17 mouse cellular contexts compared by ENCODE assay signal in the genomic region with DNA sequence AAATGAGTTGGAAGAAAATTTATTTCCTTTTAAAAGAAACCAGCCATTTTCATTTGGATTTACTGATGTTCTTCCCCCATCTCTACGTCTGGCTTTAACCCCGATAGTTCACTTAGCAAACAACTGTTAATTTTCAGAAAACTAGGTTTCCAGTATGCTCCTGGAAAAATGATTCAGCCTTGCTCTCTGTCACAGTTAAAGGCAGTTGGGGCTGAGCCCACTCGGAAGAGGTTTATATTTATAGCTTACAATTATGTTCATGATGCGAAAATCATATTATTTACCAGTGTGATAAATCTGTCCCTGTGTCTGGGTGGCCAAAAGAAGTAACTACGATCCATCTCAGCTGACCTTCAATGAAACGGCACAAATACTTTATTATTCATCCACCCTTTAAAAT.
"Had no signal": no experiment of that assay in that cellular context is flagged by ENCODE, and none has a peak within 500 bp of the region (broad histone marks: within the 10 kb centered on the region; RNA-seq: fewer than 3 reads in every experiment).

No protein-coding gene starts in this region.

- H3K4me2 ChIP-seq: lung, embryonic 15.5 days; midbrain, embryonic 11.5 days; midbrain, embryonic 13.5 days; midbrain, embryonic 15.5 days; neural tube, embryonic 12.5 days; stomach, embryonic 15.5 days had no signal

- H3K4me1 ChIP-seq: lung, embryonic 15.5 days; megakaryocyte, embryonic 14.5 days; midbrain, embryonic 13.5 days; midbrain, embryonic 15.5 days; neural tube, embryonic 12.5 days; stomach, embryonic 15.5 days had no signal

- ATAC-seq: lung, postnatal 0 days; midbrain, embryonic 13.5 days; midbrain, embryonic 15.5 days had no signal

- H3K36me3 ChIP-seq: lung, embryonic 15.5 days; midbrain, embryonic 13.5 days; midbrain, embryonic 15.5 days; neural tube, embryonic 12.5 days; stomach, embryonic 15.5 days had no signal

- H3K27ac ChIP-seq: lung, embryonic 15.5 days; macrophage; midbrain, embryonic 13.5 days; midbrain, embryonic 15.5 days; neural tube, embryonic 12.5 days; stomach, embryonic 15.5 days; stomach, postnatal 0 days had no signal

- H3K4me3 ChIP-seq: lung, embryonic 15.5 days; megakaryocyte, embryonic 14.5 days; midbrain, embryonic 13.5 days; midbrain, embryonic 15.5 days; neural tube, embryonic 12.5 days; stomach, embryonic 15.5 days had no signal

- H3K9me3 ChIP-seq: lung, embryonic 15.5 days; megakaryocyte, embryonic 14.5 days; midbrain, embryonic 13.5 days; midbrain, embryonic 15.5 days; neural tube, embryonic 12.5 days; stomach, embryonic 15.5 days had no signal

- DNase-seq: lung, adult 2 months; lung, postnatal 14 days; lung, postnatal 36 days; right cerebral cortex, postnatal 14 days; thymus, adult 2 months; thymus, postnatal 25 days; thymus, postnatal 4 days had no signal

- H3K27me3 ChIP-seq: lung, embryonic 15.5 days; megakaryocyte, embryonic 14.5 days; midbrain, embryonic 13.5 days; midbrain, embryonic 15.5 days; neural tube, embryonic 12.5 days; stomach, embryonic 15.5 days had no signal

- H3K9ac ChIP-seq: lung, embryonic 15.5 days; midbrain, embryonic 13.5 days; midbrain, embryonic 15.5 days; neural tube, embryonic 12.5 days; stomach, embryonic 15.5 days had no signal
